Mouse (Mus musculus): ENCODE results near the gene Borcs6. TPM values are rescaled to one million over a fixed set of nuclear protein-coding genes. Genes with fewer than 3 reads are reported as not detected.

Gene Borcs6
- total RNA-seq, 2 experiments from 2014 or later, result 32.9 to 36.4 TPM

DNA sequence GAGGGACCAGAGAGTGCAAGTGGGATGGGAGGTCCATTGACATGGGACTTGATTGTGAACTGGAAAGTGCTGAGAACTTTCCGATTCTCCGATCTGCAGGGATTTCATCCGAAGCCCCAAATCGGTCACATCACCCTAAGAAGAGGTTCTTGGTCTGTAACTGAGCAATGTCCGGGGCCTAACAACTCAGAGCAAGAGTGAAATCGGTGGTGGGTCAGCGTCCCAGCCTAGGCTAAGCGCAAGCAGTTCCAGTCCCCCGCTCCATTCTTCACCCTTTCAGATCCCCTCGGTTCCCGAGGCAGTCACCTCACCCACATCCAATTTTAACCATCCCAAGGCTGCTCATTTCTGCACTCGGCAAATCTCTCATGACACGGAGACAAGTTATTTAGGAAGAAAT is 10.6 kb downstream of the Borcs6 start:
- no peak for DNase-seq (ENCODE audit: low spot score in 2 of 2)

DNA sequence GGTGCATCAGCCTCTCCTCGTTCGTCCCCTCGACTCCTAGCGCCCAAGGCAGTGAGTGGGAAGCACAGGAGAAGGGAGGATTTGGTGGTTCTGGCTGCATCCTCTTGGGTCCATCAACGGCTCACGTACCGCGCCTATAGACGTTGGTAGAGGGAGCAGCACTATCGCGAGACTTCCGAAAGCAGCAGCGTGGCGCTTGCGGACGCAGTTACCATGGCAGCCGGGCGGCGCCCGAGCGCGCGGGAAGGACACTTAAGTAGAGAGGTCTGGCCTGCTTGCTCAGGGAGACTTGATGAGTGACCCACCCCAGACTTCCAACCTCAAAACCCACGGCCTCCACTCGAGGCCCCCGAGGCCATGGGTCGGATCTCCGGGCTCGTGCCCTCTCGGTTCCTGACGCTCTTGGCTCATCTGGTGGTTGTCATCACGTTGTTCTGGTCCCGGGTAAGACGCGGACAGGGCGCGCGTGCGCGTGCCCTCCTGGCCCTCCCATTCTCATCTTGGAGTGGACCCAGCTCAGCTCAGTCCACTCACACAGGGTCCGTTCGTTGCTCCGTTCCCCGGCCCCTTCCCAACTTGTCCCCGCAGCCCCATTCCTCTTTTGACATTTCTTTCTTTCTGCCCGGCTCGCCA is 11.2 kb downstream of the Borcs6 start, which contains the start of gene Tmem107:
Gene Tmem107, plus strand, starts transcription at position 217 of the 633 bp plus-strand sequence.
- DNase-seq (ENCODE audit: low spot score in 2 of 2), result peak; percentile 90 to 96

DNA sequence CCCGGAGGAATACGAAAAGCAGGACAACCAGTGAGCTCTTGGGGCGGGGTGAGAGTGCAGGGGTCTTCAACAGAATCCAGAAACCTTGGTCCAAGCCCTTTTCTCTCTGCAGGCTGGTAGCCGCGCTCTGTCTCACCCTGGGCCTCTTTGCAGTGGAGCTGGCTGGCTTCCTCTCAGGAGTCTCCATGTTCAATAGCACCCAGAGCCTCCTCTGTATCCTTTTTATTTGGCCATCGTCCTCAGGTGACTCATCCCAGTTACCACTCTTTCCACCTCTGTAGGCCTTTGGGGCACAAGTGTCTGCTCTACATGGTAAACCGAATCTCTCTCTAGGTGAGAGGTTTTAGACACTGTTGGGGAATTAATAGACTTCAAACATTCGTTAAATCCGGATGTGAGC is 11.7 kb downstream of the Borcs6 start:
- DNase-seq (ENCODE audit: low spot score in 2 of 2), result no peak

DNA sequence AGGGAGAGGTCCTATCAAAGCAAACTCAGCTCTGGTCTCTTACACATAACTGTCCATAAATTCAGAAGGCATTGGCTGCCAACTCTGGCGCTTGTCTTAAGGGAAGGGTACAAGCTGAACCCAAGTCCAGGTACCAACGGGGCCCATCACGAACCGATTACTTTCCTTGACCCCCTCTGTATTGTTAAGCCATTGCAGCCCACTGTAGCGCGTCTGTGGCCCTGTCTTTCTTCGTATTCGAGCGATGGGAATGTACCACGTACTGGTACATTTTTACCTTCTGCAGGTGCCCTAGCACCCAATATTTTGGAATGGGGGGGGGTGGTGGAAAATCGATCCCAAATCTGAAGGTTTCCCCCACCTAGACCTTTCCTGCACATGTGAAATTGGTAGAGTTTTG is 12.7 kb downstream of the Borcs6 start:
- no peak for DNase-seq (ENCODE audit: low spot score in 2 of 2)

DNA sequence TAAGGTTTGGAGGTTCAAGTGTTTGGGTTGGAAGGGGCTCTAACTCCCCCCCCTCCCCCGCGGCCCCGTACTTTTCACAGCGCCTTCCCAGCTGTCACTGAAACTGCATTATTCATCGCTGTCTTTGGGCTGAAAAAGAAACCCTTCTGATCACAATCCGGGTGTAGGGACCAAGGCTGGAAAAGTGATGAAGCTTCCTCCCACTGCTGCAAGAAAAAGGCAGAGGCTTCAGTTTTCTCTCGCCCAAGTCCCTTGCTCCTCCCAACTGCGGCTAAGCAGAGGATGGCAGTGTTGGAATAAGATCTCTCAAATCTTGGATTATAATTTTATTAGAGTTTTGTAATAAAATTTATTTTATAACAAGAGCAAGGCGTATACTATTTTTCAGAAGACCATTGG is 13.1 kb downstream of the Borcs6 start:
- no peak for DNase-seq (ENCODE audit: low spot score in 2 of 2)

DNA sequence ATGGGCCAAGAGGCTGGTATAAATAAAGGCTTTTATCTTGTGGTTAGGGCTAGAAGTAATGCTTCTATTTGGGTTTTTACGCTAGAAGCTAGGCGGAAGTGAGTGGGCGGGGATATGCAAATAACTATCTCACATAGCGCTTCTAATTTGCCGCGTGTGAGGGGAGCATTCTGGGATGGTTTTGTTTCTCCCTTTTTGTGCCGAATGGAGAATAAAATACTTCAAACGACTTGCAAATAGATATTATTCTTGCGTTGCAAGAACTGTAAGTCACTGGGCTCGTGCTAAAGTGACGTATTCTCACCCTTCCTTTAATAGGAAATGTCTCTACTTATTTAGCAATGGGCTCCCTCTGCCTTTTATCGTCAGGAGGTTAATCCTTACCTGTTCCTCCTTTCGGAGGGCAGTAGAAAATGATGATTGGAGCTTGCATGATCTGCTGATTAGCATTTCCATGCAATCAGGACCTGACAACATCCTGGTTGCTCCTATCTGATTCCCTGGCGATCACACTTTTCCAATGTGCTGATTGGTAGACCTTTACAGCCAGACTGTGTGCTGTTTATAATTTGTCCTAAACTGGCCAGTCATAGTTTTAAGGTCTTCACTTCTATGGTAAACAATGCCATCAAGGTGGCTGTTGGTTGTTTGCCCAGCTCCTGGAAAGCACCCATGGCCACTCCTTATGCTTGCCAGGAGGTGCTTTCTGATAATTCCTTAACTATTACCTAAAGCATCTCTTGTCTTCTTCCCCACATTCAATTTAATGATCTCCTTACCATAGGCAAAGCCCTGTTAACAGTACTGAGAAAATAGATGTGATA is 13.8 kb downstream of the Borcs6 start:
- DNase-seq (ENCODE audit: low spot score in 2 of 2), result peak in 1 of 2 experiments; percentile 96

DNA sequence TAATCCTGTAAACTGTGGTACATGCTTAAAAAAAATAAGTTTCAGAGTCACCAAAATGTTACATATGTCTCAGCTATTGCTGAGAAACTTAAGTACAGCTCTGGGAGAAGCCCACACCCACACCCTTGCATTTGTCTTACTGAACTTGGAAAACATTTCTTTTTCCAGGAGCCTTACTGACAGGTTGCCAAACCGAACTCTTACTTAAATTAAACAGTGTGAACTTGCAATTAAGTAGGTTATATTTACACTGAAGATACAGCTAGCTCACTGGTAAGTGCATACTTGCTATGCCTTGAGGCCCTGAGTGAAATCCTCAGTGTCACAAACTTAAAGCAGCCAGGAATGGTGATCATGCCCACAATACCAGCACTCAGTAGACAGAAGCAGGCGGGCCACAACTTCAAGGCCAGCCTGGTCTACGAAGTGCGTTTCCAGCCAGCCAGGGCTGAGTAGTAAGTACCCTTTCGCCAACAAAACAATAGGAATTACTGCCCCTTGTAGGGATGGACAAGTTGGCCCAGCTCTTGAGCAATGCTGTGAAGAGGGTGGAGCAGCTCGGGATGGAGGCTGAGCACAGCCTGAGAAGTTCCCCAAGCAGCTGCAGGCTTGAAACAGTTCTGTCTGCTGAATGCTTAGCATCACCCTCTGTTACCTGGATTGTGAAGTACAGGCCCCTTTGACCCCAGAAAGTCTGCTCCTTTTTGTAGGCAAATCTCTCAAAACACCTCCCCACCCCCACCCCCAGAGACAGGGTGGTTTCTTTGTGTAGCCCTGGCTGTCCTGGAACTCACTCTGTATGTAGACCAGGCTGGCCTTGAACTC is 14.6 kb downstream of the Borcs6 start:
- no peak for DNase-seq (ENCODE audit: low spot score in 2 of 2)

DNA sequence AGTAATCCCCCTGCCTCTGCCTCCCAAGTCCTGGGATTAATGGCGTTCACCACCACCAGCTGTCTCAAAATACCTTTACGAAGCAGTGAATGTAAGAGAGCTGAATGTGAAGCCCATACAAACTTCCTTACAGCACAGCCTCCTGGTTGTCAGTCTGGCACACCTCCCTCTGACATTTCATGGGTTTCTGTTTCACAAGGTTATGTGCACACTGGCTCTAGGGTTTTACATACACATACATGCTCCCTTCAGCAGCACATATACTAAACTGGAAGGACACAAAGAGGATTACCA is 15.2 kb downstream of the Borcs6 start:
- no peak for DNase-seq (ENCODE audit: low spot score in 2 of 2)

DNA sequence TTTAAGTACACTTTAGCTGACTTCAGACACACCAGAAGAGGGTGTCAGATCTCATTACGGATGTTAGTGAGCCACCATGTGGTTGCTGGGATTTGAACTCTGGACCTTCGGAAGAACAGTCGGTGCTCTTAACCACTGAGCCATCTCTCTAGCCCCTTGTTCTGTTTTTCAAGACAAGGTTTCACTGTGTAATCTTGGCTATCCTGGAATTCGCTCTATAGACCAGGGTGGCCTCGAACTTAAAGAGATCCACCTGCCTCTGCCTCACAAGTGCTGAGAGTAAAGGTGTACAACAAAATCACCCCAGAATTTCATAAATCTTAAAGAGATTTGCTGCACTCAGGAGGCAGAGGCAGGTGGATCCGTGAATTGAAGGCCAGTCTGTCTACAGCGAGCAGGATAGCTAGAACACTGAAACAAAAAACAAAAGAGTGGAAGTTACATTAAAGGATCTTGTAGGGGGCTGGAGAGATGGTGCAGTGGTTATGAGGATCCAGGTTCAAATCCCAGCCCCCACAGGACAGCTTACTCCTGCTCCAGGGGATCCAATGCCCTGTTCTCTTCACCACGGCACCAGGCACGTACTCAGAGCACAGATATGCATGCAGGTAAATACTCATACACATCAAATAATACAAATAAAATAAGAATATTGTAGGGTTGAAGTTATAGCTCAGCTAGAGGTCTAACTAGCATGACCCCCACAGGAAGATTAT is 16.4 kb downstream of the Borcs6 start:
- no peak for DNase-seq (ENCODE audit: low spot score in 2 of 2)

DNA sequence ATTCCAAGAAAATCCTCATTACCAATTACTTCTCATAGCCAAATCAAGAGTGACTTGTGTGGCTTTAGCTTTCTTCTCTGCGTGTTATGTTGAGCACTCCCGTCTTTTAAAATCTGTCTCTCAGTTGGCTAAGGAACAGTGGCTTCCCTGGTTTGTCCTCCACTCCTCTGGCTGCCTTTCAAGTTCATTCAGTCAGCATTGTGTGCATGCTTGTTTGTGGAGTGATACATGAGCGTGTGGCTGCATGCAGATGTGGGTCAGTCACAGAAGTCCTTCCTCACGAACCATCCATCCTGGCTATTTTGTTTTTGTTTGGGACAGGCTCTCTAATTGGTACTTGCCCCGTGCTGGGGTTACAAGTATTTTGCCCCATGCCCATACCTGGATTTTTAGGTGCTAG is 17.1 kb downstream of the Borcs6 start:
- no peak for DNase-seq (ENCODE audit: low spot score in 2 of 2)

DNA sequence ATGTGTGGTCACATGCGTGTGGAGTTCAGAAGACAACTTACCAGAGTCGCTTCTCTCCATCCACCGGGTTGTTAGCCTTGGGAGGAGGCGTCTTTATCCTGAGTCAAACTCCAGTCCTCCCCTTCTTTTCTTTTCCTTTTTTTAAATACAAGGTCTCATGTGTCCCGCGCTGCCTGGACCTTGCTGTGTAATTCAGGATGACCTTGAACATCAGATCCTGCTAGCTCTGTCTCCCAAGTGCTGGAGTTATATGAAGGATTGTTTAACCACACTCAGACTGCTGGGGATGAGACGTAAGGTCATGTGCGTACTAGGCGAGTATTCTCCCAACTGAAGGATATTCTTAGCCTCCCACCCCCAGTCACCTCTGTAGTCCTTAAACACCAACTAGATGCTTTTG is 17.8 kb downstream of the Borcs6 start:
- DNase-seq (ENCODE audit: low spot score in 2 of 2), result no peak

DNA sequence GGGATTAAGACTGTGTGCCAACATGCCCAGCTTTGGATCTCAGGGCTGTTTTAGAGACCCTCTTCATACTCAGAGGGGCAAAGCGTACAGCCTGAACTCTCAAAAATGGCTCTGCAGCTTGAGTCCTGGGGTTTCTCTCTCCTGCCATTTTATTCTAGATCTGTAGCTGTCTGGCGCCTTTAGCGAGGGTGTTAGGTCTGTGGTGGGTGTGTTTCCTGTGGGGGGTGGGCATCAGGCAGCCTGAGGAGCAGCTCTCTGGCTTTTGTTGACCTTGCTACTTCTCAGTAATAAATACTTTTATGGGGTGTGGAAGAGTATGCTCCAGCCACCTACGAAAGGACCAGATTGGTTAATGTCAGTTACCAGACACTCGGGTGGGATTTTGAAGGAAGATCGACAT is 18.5 kb downstream of the Borcs6 start:
- no peak for DNase-seq (ENCODE audit: low spot score in 2 of 2)

DNA sequence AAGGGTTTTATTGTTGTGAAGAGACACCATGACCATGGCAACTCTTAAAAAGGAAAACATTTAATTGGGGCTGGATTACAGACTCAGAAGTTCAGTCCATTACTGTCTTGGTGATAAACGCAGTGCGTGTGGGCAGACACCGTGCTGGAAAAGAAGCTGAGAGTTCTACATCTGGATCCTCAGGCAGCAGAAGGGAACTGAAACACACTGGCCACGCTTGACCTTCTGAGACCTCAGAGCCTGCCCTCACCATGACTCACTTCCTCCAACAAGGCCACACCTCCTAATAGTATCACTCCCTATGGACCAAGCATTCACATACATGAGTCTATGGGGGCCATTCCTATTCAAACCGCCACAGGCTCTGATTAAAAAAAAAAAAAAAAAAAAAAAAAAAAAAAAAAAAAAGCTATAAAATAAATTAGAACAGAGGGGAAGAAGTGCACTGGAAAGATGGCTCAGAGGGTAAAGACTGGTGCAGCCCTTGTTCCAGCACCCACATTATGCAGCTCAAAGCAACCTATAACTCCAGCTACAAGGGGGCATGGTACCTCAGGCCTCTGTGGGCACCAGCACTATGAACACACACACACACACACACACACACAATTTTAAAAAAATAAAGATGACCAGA is 19.4 kb downstream of the Borcs6 start:
- DNase-seq (ENCODE audit: low spot score in 2 of 2), result no peak

DNA sequence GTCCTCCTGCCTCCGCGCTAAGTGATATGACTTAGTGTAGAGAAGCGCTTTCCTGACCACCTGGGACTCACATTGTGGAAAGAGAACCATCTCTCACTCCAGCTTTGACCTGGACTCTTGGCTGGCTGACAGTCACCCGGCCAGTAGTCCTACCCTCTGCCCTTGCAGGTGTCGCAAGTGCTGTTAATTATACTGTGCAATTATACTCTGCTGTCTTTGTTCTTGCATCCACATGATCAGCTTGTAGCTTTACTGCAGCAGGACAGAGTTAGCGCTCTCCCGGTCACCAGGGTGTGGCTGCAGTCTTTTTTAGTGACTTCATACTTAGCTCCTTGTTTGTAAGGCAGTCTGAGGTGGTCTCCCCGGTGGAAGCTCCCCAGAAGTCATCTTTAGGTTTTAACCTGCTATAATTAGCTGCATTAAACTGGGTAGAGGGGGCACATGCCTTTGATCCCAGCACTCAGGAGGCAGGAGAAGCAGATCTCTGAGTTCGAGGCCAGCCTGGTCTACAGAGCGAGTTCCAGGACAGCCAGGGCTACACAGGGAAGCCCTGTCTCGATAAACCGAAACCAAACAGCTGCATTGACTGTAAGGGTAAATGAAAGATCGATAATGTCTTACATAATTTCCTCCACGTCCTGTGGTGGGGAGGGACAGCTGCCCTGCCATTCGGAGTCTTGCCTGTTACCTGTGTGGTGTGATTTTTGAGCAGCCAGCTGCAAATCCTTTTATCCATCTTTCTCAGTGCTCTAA is 20.8 kb downstream of the Borcs6 start:
- DNase-seq (ENCODE audit: low spot score in 2 of 2), result no peak

DNA sequence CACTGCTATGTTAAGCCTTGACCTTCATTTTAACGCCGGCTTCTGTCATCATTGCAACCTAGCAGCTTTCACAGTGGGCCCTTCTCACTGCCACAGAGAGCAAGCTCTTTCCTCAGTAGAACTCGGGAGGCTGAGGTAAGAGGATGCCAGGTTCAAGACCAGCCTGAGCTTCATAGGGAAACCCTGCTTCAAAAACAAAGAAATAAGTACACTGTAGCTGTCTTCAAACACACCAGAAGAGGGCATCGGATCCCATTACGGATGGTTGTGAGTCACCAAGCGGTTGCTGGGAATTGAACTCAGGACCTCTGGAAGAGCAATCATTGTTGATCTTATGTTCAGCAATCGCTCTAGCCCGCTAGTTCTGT is 21.3 kb downstream of the Borcs6 start:
- DNase-seq (ENCODE audit: low spot score in 2 of 2), result no peak

DNA sequence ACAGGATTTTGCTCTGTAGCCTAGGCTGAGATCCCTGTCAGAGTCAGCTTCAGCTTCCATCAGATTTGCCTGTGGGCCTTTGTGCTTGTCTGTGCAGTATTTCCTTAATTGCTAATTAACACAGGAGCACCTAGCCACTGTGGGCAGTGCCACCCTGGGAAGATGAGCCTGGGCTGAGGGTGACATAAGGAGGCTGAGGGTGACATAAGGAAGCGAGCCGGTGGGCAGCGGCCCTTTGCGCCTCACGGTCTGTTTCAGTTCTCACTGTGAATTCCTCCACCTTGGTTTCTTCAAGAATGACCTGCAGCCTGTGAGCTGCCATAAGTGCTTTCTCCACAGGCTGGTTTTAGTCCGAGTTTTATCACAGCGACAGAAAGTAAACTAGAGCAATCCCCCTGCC is 22.1 kb downstream of the Borcs6 start:
- DNase-seq (ENCODE audit: low spot score in 2 of 2), result no peak

DNA sequence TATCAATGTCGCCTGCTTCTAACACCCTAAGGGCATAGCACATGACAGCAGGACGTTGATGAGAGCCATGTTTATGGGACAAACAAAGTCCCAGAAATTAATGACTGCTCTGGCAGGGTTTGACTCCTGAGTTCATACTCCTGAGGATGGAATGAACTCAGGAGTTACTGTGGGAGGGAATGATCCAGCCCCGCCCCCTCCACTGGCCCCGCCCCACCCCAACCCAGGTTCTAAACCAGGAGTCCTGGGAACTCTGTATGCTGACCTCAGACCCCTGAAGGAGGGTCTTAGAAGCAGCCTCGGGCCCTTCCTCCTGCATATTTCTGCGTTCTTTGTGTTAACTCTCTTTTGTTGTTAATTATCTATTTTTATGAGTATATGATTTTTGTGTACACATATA is 26.1 kb downstream of the Borcs6 start:
- no peak for DNase-seq (ENCODE audit: low spot score in 2 of 2)

DNA sequence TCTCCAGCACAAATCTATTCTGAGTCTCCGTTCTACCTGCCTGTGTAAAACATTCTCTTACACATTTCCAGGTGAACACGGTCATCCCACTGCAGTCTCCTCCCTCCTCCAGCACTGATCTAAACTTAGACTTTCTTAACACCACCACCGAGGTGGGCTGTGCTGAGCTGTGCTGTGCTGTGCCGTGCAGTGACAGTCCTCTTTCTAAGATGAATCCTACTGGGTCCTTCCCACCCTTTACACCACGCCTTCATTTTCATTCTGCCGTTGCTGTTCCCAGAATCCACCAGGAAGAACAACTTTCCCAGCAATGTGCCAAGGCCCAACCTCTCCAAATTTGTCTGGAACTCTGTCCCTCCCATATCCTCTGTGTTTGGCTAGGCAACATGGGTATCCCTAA is 26.9 kb downstream of the Borcs6 start:
- DNase-seq (ENCODE audit: low spot score in 2 of 2), result peak in 1 of 2 experiments; percentile 36

DNA sequence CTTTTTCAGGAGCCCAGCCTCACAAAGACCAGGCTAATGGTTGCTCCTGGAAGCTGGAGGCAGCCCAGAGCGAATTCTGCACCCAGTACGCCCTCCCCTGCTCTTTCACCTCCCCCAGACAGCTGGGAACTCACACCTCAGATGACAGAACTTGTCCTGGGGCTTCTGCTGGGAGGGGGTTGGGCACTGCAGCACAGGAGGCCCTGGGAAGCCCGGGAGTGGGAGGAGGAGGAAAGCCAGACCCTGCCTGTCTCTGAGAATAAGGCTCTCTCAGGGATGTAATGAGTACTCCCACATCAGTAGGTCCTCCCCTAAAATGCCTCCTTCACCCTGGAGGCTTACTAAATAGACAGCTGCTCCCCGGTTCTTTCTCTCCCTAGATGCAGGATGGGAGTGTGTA is 27.6 kb downstream of the Borcs6 start:
- peak in 1 of 2 experiments; percentile 52 for DNase-seq (ENCODE audit: low spot score in 2 of 2)

DNA sequence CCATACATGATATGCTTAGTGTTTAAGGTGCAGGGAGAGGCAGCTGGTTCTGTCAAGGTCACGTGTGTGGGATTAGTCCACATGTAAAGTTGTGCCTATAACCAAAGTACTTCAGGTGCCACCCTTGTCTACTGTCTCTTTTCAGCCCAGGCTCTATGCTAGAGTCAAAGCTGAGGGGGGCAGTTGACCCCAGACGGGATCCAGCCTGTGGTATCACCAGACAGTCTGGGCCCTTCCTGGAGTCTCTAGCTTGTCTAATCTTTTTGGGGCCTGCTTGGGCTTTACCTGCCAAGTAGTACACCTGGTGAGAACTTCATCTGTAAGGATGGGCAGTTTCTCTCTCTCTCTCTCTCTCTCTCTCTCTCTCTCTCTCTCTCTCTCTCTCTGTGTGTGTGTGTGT is 28.1 kb downstream of the Borcs6 start:
- no peak for DNase-seq (ENCODE audit: low spot score in 2 of 2)
